Mouse (Mus musculus) heart, adult 2 months (tissue): Measurements from ENCODE around the gene Olfr547. TPM values are rescaled to one million over a fixed set of nuclear protein-coding genes. Genes with fewer than 3 reads are reported as not detected.

ENCODE experiments used
- DNase-seq, 2 experiments: peaks; one replicate each; pipeline ENCODE4 v3.0.0; 2021
- H3K27ac ChIP-seq: fragments of 200-600 bp; 2 replicates; pipeline ENCODE4 v1.8.1; 2022
- H3K27me3 ChIP-seq: fragments of 200-500 bp; 2 replicates; pipeline ENCODE4 v1.6.1; 2012; ENCODE audit warnings: mild to moderate bottlenecking, low read length, inconsistent platforms, mixed read lengths; ENCODE audit not compliant: control insufficient read depth, insufficient read depth
- H3K36me3 ChIP-seq: fragments of 200-500 bp; 2 replicates; pipeline ENCODE4 v1.6.1; 2012; ENCODE audit warnings: low read length, inconsistent platforms; ENCODE audit not compliant: control insufficient read depth, insufficient read depth
- H3K4me1 ChIP-seq: fragments of 200-500 bp; 2 replicates; pipeline ENCODE4 v1.6.1; 2011; ENCODE audit warnings: low read length; ENCODE audit not compliant: control insufficient read depth, insufficient read depth
- H3K4me3 ChIP-seq: fragments of 200-600 bp; 2 replicates; pipeline ENCODE4 v1.8.1; 2022
- H3K79me2 ChIP-seq: fragments of 200-500 bp; replicated peaks from 2 replicates; pipeline ENCODE4 v1.6.1; 2012; ENCODE audit warnings: mild to moderate bottlenecking, inconsistent platforms, low read length, moderate library complexity, mixed read lengths; ENCODE audit not compliant: control insufficient read depth, insufficient read depth
- H3K9ac ChIP-seq: fragments of 200-500 bp; 2 replicates; pipeline ENCODE4 v1.6.1; 2012; ENCODE audit warnings: low read depth, mild to moderate bottlenecking, control low read depth, inconsistent platforms, low read length, mixed read lengths
- CTCF ChIP-seq: fragments of 200-600 bp; IDR thresholded peaks from 2 replicates; pipeline ENCODE4 v1.8.1; 2022; ENCODE audit warnings: antibody characterized with exemption, mild to moderate bottlenecking, moderate library complexity
- EP300 ChIP-seq: fragments of 200-500 bp; IDR thresholded peaks from 2 replicates; pipeline ENCODE4 v1.6.1; 2011; ENCODE audit warnings: low read depth, low read length, control low read depth; ENCODE audit not compliant: insufficient read depth
- POLR2A ChIP-seq: fragments of 200-500 bp; IDR thresholded peaks from 2 replicates; pipeline ENCODE4 v1.6.1; 2011; ENCODE audit warnings: mild to moderate bottlenecking, low read depth, low read length, control low read depth; ENCODE audit not compliant: insufficient read depth
- WGBS: fragments of 180-500 bp; shearing (Covaris S2); methylation state at CpG from one replicate; pipeline ENCODE4 v1.1.7; 2018; 5-methylcytosine and 5-hydroxymethylcytosine counted together
- intact Hi-C: fragments of 180-260 bp; cut with DNase I; formaldehyde crosslinking; loops from one replicate; pipeline ENCODE4 v1.15.1; 2025
- polyA plus RNA-seq: library from polyadenylated mRNA; depleted of rRNA; stranded (reverse); fragments of >200 nt; gene quantifications from 2 replicates; pipeline ENCODE4 v1.2.3, GENCODE M21; 2012; rRNA removed
- total RNA-seq, 2 experiments: library from RNA; stranded (reverse); gene quantifications; 2 replicates each; pipeline ENCODE4 v1.2.3; 2021

Gene Olfr547
- total and polyA plus RNA-seq, 3 experiments, result not detected

- H3K4me3 ChIP-seq, result no peak overlapping the region
- H3K27ac ChIP-seq, result no peak overlapping the region
- H3K27me3 ChIP-seq, result no peaks in the 10 kb centered on the region
- H3K79me2 ChIP-seq, result no peaks in the 10 kb centered on the region
- DNase-seq, result no peak
- intact Hi-C loops, result no loop called here
- no peak for TF ChIP-seq POLR2A
- TF ChIP-seq EP300, result no peak
- no peak for TF ChIP-seq CTCF
- no peaks in the 10 kb centered on the region; the same call in 1 of the 2 replicates for H3K4me1 ChIP-seq
- no peaks in the 10 kb centered on the region for H3K36me3 ChIP-seq
- H3K9ac ChIP-seq, result no peak overlapping the region
- 77% methylated on average over 3 of the region's 3 CpGs for WGBS
Measured at GRCm38 (mm10) chr7:102573174-102573830, 38.8 kb downstream of the Olfr547 start.

GRCm38 (mm10) chr7:102575998-102576397 is 41.4 kb downstream of the Olfr547 start:
- intact Hi-C loops, result no loop called here
- no peaks in the 10 kb centered on the region for H3K27me3 ChIP-seq
- no peak overlapping the region for H3K9ac ChIP-seq
- no peak for DNase-seq
- no peaks in the 10 kb centered on the region for H3K36me3 ChIP-seq
- WGBS, result 57% methylated on average over 6 of the region's 6 CpGs
- no peaks in the 10 kb centered on the region for H3K79me2 ChIP-seq
- H3K4me3 ChIP-seq, result no peak overlapping the region
- H3K4me1 ChIP-seq, result no peaks in the 10 kb centered on the region; the same call in 1 of the 2 replicates
- TF ChIP-seq CTCF (no peak), POLR2A (no peak), EP300 (no peak)
- no peak overlapping the region for H3K27ac ChIP-seq

Other genes starting within 250 kb of the Olfr547 start
- gene Rrm1, start 93.1 kb upstream of the Olfr547 start, total RNA-seq, result 1 to 10 TPM; 9.6 to 9.9 TPM
- 4.4 and 8.1 TPM in 2 replicates for gene Rrm1, start 93.1 kb upstream of the Olfr547 start, polyA plus RNA-seq
- gene Olfr543, start 53.1 kb upstream of the Olfr547 start, total RNA-seq, result not detected
- not detected in 2 replicates for gene Olfr543, start 53.1 kb upstream of the Olfr547 start, polyA plus RNA-seq
- not detected for gene Olfr544, start 46.4 kb upstream of the Olfr547 start, total RNA-seq
- not detected in 2 replicates for gene Olfr544, start 46.4 kb upstream of the Olfr547 start, polyA plus RNA-seq
- gene Olfr545, start 35.2 kb upstream of the Olfr547 start, total RNA-seq, result not detected
- not detected in 2 replicates for gene Olfr545, start 35.2 kb upstream of the Olfr547 start, polyA plus RNA-seq
- not detected for gene Olfr548-ps1, start 6.1 kb downstream of the Olfr547 start, total RNA-seq
- not detected in 2 replicates for gene Olfr548-ps1, start 6.1 kb downstream of the Olfr547 start, polyA plus RNA-seq
- gene Olfr549, start 15.1 kb downstream of the Olfr547 start, total RNA-seq, result not detected
- not detected in 2 replicates for gene Olfr549, start 15.1 kb downstream of the Olfr547 start, polyA plus RNA-seq
- gene Trim21, start 30.7 kb downstream of the Olfr547 start, total RNA-seq, result 1 to 10 TPM; 3.7 to 6.1 TPM
- 3.7 and 6.2 TPM in 2 replicates for gene Trim21, start 30.7 kb downstream of the Olfr547 start, polyA plus RNA-seq
- gene Olfr550, start 36.7 kb downstream of the Olfr547 start, total RNA-seq, result under 1 TPM in 1 of 2 experiments, not detected in 1; 0.07 TPM
- 0.56 and 0.86 TPM in 2 replicates for gene Olfr550, start 36.7 kb downstream of the Olfr547 start, polyA plus RNA-seq
- not detected for gene Olfr551, start 57.1 kb downstream of the Olfr547 start, total RNA-seq
- gene Olfr551, start 57.1 kb downstream of the Olfr547 start, polyA plus RNA-seq, result not detected in 2 replicates
- gene Olfr552, start 63.0 kb downstream of the Olfr547 start, total RNA-seq, result under 1 TPM; 0.13 to 0.20 TPM
- gene Olfr552, start 63.0 kb downstream of the Olfr547 start, polyA plus RNA-seq, result not detected in 2 replicates
- gene Olfr553, start 83.5 kb downstream of the Olfr547 start, total RNA-seq, result not detected
- not detected in 2 replicates for gene Olfr553, start 83.5 kb downstream of the Olfr547 start, polyA plus RNA-seq
- not detected for gene Olfr554, start 103.7 kb downstream of the Olfr547 start, total RNA-seq
- not detected in 2 replicates for gene Olfr554, start 103.7 kb downstream of the Olfr547 start, polyA plus RNA-seq
- gene Olfr555, start 124.1 kb downstream of the Olfr547 start, total RNA-seq, result not detected
- not detected in 2 replicates for gene Olfr555, start 124.1 kb downstream of the Olfr547 start, polyA plus RNA-seq
- gene Olfr556, start 130.2 kb downstream of the Olfr547 start, total RNA-seq, result not detected
- gene Olfr556, start 130.2 kb downstream of the Olfr547 start, polyA plus RNA-seq, result not detected in 2 replicates
- 1 to 10 TPM; 8.1 to 9.5 TPM for gene Trim68, start 152.6 kb downstream of the Olfr547 start, total RNA-seq
- 20.4 and 33.3 TPM in 2 replicates for gene Trim68, start 152.6 kb downstream of the Olfr547 start, polyA plus RNA-seq
- gene Olfr557, start 161.2 kb downstream of the Olfr547 start, total RNA-seq, result not detected
- not detected in 2 replicates for gene Olfr557, start 161.2 kb downstream of the Olfr547 start, polyA plus RNA-seq
- gene Olfr558, start 167.5 kb downstream of the Olfr547 start, total RNA-seq, result 1 to 10 TPM; 3.0 to 3.8 TPM
- gene Olfr558, start 167.5 kb downstream of the Olfr547 start, polyA plus RNA-seq, result 3.5 and 8.4 TPM in 2 replicates
- not detected for gene Olfr33, start 184.3 kb downstream of the Olfr547 start, total RNA-seq
- 0.33 TPM in 1 of 2 replicates, not detected in the other for gene Olfr33, start 184.3 kb downstream of the Olfr547 start, polyA plus RNA-seq
- not detected for gene Olfr559, start 192.7 kb downstream of the Olfr547 start, total RNA-seq
- gene Olfr559, start 192.7 kb downstream of the Olfr547 start, polyA plus RNA-seq, result not detected in 2 replicates
- gene Olfr560, start 224.6 kb downstream of the Olfr547 start, total RNA-seq, result not detected
- 0.20 TPM in 2 replicates for gene Olfr560, start 224.6 kb downstream of the Olfr547 start, polyA plus RNA-seq
- gene Olfr78, start 224.7 kb downstream of the Olfr547 start, total RNA-seq, result under 1 TPM; 0.57 to 0.86 TPM
- gene Olfr78, start 224.7 kb downstream of the Olfr547 start, polyA plus RNA-seq, result 6.2 and 12.7 TPM in 2 replicates
- not detected for gene Olfr561, start 236.5 kb downstream of the Olfr547 start, total RNA-seq
- not detected in 2 replicates for gene Olfr561, start 236.5 kb downstream of the Olfr547 start, polyA plus RNA-seq